Mouse (Mus musculus): ENCODE results near the gene Gemin8.
A peak's percentile ranks its signal among the peaks of the same experiment; 100 is the strongest.

The Gemin8 gene

DNA sequence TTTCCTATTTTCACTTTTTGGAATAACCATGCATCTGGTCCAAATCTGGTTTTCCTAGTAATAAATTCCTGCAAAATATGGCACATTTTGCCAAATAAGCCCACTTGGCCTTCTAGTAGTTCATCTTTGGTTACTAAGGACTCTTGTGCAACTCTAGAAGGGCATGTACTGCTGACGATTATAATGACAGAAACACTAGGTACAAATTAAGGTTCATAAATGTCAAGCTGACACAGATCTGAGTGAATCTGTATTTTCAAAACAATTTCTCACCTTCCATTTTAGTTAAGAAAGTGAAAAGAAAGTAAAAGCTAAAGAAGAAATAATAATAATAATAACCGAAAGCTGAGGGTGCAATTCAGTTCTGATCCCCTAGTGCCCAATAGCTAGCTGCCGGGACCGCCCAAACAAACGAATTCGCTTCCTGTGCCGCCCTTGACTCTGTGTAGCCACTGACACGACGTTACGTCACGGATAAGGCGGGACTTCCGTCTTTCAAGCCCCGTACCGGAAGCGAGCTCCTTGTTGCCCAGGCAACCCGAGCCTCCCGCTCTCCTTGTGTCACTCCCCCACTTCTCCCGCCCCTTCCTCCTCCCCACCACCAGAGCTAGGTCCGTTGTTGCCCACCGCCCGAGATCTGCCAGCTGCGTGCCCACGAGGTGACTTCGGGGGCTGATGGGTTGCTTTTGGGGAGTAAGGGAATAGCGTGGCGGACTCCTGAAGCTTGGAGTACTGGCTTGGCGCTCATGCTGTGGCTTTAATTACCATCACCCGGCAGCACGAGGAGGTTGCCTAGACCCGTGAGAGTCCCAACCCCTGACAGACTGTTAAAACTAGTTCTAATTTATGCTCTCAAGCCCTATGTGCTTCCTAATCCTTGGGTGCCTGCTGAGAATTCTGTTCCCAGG is at the start of gene Gemin8:
Gene Gemin8 (plus strand): TSS at position 563 of the 908 bp plus-strand sequence.
- peak; percentile 95 for DNase-seq (ENCODE audit: low read depth, low spot score)

DNA sequence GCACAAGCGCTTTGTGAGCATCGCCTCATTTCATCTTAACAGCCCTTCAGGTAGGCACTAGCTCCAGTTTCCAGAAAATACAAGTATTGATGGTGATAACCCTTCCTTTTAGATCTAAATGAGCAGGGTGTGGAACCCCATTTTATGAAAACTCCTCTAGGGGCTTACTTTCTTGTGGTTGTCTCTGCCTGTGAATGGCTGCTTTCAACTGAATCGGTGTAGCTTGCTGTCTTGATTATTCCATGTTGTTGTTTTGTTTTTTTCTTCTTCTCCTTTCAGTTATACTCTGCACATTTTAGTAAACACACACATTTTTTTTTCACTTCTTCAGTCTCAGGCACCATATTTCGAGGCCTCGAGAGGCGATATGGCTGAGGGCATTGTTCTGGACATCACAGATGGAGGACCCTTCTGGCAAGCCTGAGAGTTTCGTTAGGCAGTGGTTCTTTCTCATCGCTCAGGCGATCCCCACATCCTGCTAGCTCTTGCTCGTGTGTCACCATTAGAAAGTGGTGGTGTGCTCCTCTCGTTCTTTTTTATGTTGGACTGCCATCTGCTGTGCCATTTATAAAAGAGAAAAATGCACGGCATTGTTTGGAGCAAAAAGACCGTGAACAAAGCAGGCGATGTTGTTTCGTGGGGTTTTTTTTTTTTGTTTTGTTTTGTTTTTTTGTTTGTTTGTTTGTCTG is 23.0 kb upstream of the Gemin8 start:
- DNase-seq (ENCODE audit: low read depth, low spot score), result no peak

DNA sequence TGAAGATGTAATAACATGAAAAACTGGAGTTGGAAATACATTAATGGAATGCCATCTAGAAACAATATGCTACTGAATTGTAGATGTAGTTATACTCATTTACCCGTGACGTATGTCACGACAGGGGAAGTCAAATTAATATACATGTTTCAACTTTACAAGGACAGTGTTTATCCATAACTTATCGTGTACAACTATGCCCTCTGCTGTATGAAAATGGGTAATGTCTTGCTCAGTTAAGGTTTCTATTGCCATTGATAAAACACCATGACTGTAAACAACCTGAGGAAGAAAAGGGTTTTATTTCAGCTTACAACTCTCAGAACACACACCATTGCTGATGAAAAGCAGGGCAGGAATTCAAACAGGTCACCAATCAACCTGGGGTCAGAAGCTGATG is 7.5 kb upstream of the Gemin8 start:
- DNase-seq (ENCODE audit: low read depth, low spot score), result no peak

DNA sequence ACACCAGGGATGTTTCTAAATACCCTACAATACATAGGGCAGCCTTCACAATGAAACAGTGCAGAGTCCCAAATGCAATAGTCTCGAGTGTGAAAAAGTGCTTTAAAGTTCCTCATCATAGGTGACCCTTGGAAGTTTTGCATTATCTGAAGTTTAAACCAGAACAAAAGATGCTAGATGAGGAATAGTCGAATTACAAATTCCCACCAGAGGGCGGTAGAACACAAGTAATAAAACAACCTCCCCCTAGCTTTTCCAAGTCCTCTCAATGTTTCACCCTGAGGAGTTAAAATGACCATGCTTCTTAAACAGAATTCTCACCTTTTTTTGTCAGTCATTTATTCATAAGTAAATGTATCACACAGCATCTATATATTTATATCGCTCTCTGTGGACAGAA is 2.9 kb upstream of the Gemin8 start:
- DNase-seq (ENCODE audit: low read depth, low spot score), result peak; percentile 47

DNA sequence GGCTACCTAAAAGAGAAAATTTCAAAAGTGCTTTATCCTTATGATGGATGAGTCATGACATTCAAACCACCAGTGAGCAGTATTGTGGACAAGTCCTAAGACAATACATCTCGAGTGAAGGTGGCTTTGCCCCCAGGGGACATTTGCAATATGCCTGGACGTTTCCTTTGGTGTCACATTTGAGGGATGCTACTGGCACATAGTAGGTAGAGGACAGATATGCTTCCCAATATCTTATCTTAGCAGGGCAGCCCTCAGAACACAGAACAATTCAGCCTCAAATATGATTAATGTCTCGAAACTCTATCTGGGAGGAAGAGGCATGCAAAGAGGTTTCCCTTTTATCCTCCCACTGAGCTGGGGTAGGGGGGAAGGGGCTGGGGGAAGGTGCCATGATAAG is 2.3 kb upstream of the Gemin8 start:
- DNase-seq (ENCODE audit: low read depth, low spot score), result no peak

DNA sequence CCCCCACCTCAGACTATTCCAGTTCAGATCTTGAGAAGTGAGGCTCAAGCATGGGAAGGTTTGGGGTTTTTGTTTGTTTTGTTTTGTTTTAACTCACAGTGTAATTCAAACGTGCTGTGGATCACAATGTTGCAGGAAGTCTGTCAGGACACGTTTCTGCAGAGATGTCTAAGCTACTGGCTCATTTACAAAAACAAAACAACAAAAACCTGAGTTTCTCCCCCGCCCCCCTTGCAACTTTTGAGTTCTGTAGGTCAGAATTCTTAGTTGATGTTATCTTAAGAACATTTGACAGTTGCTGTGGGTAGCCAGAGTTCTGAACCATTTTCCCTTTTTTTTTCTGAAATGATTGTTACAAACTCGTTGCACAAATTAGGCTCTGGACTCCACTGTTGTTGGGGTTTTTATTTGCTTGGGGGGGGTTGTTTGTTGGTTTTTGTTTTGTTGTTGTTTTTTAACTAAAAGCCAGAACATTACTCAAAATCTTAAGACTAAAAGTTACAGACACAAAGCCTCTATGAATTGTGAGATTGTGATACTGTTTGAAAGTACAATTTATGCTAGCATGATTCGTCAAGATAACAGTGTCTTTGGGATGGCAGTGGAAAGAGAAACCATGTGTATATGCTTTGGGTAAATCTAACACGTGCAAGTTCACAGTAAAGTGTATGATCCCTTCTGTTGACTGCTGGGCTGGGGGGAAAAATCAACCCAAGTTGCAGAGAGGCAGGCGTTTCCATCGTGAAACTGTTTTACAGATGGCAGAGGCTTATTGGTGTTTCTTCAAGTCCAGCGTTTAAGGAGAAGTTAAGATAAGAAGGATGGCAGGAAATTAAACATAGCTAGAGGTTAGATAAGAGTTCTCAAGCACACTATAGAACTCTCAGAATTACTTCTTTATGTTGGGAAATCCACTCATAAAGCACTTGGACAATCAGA is 815 bp downstream of the Gemin8 start:
- DNase-seq (ENCODE audit: low read depth, low spot score), result peak; percentile 40

DNA sequence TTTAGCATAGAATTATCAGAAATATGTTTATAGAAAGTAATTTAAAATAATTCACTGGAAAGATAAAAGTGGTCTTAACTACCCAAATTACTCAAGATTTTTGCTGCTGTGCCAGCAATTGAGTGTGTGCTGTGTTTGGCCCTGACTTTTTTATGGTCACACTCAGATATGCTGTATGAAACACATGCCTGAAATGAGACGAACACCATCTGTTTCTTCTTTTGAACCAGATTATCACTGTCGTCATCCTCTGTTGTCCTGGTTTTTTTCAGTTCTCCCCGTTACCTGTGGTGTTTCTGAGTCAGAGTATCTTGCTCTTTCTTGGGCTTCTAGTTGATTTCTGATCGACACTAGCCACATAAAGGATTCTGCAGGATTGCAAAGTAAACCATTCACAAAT is 1.8 kb downstream of the Gemin8 start:
- DNase-seq (ENCODE audit: low read depth, low spot score), result no peak

DNA sequence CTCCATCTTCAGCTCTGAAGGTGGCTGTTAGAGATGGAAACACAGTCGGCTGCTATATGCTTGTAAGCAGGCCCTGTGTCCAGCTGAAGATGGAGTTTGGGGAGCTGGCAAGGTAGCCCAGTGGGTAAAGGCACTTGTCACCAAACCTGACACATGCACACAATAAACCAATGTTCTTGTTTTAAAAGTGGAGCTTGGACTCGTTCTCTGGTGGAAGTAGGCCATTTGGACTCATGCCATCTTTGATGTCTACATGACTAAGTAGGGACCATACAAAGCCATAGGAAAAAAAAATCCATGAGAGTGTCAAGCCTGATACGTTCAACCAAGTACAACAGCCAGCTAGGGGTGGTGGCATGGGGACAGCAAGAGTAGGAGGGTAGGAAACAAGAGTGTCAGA is 2.4 kb downstream of the Gemin8 start:
- DNase-seq (ENCODE audit: low read depth, low spot score), result no peak

DNA sequence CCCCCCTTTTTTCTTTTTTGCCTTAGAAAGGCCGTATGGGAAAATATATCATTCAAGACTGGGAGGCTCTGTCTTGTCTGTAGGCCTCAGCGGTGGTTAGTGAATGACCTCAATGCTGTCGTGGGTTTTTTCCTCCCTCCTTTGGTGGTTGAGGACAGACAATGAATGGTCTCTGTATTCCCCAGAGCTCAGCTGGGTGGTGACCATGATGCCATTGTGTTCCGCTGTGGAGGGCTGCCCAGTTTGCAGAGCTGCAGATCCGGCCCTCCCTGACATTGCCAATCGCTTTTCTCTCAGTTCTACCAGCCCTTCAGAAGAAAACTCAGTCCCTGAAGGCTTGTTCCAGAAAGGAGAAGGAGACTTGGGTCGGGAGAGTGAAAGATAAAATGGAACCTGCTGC is 3.5 kb downstream of the Gemin8 start:
- peak; percentile 14 for DNase-seq (ENCODE audit: low read depth, low spot score)

DNA sequence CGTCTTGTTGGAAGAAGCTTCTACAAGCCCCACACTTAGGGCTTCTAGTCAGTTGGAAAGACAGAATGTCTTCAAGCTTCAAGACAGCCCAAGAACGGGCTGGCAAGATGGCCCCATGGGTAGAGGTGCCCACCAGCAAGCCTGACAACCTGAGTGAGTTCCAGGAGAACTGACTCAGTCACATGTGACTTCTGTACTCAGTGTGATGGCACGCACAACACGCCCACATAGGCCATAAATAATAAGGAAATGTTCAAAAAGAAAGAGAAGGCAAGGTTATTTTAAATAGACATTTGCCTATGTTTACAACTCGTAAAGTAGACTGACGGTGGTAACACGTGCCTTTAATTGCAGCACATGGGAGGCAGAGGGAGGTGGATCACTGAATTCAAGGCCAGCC is 7.7 kb downstream of the Gemin8 start:
- no peak for DNase-seq (ENCODE audit: low read depth, low spot score)

DNA sequence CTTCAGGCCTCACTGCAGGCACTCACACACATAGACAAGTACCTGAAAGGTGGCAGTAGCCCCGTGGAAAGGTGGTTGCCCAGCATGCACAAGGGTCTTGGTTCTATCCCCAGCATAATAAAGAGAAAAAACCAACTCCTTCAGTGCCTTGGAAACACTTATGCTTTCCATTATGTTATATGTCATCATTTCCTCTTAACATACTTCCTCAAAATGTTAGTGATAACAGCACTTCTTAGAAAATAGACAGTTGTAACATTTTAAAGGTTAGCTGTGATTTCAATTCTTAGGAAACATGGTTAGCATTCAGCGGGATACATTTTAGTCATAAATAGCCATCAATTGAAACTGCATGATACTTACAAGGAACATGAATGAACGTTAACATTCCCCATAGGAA is 12.8 kb downstream of the Gemin8 start:
- DNase-seq (ENCODE audit: low read depth, low spot score), result no peak

DNA sequence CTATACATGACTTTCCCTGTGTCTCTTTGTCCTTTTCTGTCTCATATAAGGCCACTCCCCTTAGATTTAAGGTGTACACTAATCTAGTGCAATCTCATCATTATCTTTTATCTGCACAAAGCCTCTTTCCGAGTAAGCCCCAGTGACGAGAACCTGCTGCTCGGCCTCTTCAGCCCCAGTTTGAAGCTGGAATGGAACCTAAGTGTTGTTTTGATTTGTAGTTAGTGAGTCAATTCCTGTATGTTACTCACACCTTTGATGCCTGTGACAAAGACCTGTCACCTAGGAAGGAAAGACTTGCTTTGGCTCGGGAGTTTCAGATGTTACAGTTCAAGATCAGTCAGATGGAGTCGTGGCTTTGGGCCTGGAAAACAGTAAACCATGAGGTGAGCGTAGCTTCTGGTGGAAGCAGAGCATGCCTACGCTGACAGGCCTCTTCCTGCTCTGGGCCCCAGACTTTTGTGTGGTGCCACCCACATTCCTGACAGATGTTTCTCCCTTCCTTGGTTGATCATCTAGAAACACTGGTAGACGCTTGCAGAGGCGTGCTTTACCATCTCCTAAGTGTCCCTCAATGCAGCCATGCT is 15.2 kb downstream of the Gemin8 start:
- DNase-seq (ENCODE audit: low read depth, low spot score), result peak; percentile 61

DNA sequence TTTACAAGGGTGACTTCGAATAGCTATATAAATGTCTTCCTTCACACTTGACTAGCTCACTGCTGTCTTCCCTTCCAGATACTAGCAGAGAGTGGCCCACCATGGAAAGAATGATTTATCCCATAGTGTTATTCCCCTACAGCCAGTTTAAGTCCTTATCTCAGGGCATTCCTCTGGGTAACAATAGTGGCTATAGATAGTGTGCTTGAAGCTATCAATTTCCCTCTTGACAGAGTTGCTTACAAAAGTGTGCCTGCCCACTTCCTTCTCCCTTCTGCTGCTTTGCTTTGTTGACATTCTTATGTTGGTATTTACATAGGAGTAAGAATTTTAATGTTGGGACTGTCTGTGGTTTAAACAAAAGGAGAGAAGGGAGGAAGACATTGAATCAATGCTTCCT is 17.5 kb downstream of the Gemin8 start:
- DNase-seq (ENCODE audit: low read depth, low spot score), result no peak

DNA sequence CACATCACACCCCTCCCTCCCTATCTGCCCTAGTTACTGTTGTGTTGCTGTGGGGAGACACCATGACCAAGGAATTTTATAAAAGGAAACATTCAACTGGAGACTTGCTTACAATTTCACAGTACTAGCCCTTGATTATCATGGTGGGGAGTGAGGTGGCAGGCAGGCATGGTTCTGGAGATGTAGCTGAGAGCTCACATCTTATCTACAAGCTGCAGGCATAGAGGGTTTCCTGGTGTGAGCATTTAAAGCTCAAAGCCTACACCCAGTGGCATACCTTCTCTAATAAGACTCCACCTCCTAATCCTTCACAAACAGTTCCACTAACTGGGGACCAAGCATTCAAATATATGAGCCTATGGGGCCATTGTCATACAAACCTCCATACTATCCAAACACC is 26.1 kb downstream of the Gemin8 start:
- DNase-seq (ENCODE audit: low read depth, low spot score), result no peak

DNA sequence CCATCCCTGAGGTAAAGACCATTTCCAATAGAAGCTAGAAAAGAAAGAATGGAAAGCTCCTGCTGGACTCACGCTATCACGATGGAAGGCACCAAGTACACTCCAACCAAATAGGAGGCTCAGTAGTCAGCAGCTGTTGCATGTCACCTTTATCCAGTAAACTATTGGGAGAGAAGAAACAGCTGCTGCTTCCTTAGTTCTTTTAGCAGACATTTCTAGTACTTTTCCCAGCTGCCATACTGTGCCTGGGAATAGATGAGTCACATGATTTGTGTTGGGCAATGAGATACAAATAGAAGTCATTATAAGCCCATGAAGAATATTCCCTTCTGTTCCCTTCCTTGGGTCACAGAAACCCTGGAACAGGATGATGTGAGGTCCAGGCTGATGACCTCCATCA is 28.0 kb downstream of the Gemin8 start:
- no peak for DNase-seq (ENCODE audit: low read depth, low spot score)

DNA sequence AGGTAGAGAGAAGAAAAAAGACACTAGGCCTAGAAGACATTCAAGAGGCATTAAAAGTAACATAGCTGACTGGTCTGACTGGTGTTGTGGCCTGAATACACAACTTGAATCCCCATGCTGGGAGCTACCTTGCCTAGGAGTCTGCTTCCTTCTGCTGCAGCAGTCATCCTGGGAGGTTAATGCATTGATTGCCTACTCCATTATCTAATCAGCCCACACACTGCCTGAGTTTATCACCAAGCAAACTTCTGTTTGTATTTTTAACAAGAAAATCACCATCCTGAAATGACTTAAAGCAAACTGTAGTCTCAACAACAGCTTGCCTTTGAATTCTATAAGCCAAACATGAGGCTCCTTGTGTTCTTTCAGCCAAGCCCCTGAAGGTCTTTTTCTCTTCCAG is 29.6 kb downstream of the Gemin8 start:
- no peak for DNase-seq (ENCODE audit: low read depth, low spot score)

DNA sequence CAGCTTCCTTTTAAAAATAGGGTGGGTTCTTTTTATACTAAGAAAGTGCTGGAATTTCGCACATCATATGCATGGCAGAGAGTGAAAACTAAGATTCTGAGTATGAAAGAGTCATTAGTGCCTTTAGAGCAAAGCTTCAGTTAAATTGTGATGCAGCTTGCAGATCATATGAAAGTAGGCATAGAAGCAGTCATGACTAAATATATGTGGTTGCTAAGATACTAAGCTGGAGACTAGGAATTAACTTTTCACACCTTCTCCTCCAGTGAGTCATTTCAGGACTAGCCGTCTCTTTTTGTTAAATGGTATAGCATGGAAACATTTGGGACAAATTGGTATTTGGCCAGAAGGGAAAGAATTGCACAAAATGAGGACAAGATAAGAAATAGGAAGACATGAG is 44.3 kb downstream of the Gemin8 start:
- DNase-seq (ENCODE audit: low read depth, low spot score), result no peak

DNA sequence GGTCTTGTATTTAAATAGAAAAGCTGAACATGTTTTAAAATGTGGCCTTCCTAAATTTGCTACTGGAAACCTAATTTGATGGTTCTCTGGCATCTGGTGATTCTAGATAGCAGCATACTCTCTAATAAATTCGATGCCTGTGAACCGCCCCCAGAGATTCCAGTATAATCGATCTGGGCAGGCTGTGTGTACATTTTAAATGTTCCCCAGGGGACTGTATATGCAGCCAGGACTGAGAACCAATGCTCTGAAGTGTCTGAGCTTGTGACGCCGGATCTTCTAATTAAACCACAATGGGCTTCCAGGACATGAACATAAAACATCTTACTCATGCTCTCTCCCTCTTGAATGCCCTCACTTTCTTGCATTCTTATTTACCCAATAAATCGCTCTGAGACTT is 46.0 kb downstream of the Gemin8 start:
- DNase-seq (ENCODE audit: low read depth, low spot score), result no peak

DNA sequence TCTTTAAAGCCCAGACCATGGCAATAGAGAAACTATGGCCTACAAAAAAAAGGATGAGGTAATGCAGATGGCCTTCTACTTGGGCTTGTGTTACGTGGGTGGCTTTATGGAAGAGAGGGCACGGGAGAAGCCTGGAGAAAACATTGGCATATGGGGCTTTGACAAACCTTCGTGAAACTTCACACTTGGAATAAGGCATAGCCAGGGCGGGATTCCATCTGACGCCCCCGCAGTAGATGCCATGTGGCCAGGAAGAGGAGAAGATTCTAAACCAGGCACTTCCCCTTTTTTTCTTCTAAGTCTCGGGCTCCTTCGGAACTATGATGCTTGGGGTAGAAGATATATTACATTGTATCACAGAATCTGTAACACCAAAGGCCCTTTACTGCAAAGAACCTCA is 46.5 kb downstream of the Gemin8 start:
- DNase-seq (ENCODE audit: low read depth, low spot score), result no peak

DNA sequence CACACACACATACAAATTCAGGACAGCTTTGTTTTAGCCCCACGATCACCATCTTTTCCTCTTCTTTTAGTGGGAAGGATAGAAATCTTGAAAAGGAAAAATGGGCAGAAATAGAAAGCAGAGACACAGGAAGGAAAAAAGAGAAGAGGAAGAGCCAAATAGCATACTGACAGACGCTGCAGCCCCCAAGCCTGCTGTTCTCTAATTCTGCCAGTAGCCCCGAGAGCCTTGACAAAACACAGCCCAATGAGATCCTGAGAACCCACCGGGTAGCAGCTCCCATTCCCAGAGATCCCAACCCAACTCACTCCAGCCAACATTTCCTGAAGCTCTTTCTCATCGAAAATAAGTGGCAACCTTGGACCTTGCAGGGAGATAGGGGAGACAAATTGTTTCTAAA is 49.1 kb downstream of the Gemin8 start:
- DNase-seq (ENCODE audit: low read depth, low spot score), result no peak

DNA sequence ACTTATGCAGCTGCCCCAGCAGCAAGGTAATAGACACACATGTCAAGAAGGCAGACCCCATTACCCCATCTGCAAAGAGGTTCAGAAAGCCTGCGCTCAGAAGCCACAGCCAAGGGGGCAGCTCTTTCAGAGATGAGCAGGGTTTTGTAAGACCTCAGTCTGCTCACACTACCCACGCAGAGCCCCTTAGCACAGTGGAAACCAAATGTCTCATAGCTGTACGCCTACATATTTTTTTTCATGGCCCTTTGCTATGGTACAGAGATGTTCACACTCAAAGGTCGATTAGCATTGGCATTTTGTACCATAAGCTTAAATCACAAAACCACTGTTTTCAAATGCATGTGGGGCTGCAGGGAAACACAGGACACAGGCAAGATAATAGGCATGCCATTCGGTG is 56.6 kb downstream of the Gemin8 start:
- peak; percentile 26 for DNase-seq (ENCODE audit: low read depth, low spot score)

DNA sequence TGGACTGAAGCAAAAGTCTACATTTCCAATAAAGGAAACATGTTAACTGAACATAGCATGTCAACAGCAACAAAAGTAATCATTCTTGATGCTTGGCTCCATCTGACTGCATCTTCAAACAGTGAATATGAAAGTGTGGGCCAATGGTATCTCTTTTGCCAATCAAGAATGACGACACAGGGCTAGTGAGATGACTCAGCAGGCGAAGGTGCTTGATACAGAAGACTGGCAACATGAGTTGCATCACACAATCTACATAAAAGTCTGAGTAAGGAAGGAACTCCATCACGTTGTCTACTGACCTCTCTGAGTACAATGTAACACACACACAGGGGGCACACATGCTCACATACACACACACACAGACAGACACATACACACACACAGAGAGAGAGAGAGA is 59.5 kb downstream of the Gemin8 start:
- peak; percentile 62 for DNase-seq (ENCODE audit: low read depth, low spot score)
